In genomic region chr9:14233702-14234373, GRCm38 (mm10) we compare ENCODE assay signal across 10 mouse cellular contexts. TPM values are rescaled to one million over a fixed set of nuclear protein-coding genes. Genes with fewer than 3 reads are reported as not detected.
DNase-seq lines count a peak whose midpoint lies in the region; ATAC-seq and TF ChIP-seq lines count a peak whose summit lies in the region.
"Had no signal": no experiment of that assay in that cellular context is flagged by ENCODE, and none has a peak within 500 bp of the region (broad histone marks: within the 10 kb centered on the region; RNA-seq: fewer than 3 reads in every experiment).

No protein-coding gene starts in this region.

- no peak overlapping the region for H3K4me2 ChIP-seq in forebrain, postnatal 0 days (ENCODE audit: low read depth)
- H3K4me2 ChIP-seq in intestine, embryonic 14.5 days (ENCODE audit: low read length): no peak overlapping the region
- H3K4me2 ChIP-seq in limb, embryonic 12.5 days: no peak overlapping the region

- H3K4me3 ChIP-seq in forebrain, embryonic 10.5 days: no peak overlapping the region
- no peak overlapping the region for H3K4me3 ChIP-seq in forebrain, postnatal 0 days (ENCODE audit: low read depth, low read length)
- H3K4me3 ChIP-seq in intestine, embryonic 14.5 days (ENCODE audit: low read depth, low read length): no peak overlapping the region
- H3K4me3 ChIP-seq in limb, embryonic 12.5 days (replicated peaks): no peak overlapping the region
- H3K4me3 ChIP-seq: hindbrain, embryonic 10.5 days had no signal

- no peak for TF ChIP-seq CTCF in forebrain, postnatal 0 days (IDR thresholded peaks at IDR 0.05; ENCODE audit: low read depth)

- no peak overlapping the region for H3K9ac ChIP-seq in forebrain, postnatal 0 days
- H3K9ac ChIP-seq in intestine, embryonic 14.5 days (ENCODE audit: low read length): no peak overlapping the region
- no peak overlapping the region for H3K9ac ChIP-seq in limb, embryonic 12.5 days (replicated peaks)

- peak overlapping the region; percentile 60 for H3K27ac ChIP-seq in forebrain, embryonic 10.5 days
- no peak overlapping the region for H3K27ac ChIP-seq in forebrain, postnatal 0 days (ENCODE audit: low read depth, low read length)
- peak overlapping the region; percentile 62 for H3K27ac ChIP-seq in intestine, embryonic 14.5 days (ENCODE audit: low read depth)
- 0 out of 2 replicates have a peak overlapping the region, but pooled peaks have one; percentile 2 for H3K27ac ChIP-seq in limb, embryonic 12.5 days
- H3K27ac ChIP-seq: hindbrain, embryonic 10.5 days had no signal

- DNase-seq in forebrain, embryonic 10.5 days (ENCODE audit: extremely low spot score, low spot score): no peak
- no peak for DNase-seq in forebrain, postnatal 0 days
- peak; percentile 68 for DNase-seq in intestine, embryonic 14.5 days (ENCODE audit: low spot score)
- DNase-seq in mesoderm, embryonic 11.5 days (ENCODE audit: low read depth, low spot score): peak; percentile 61
- DNase-seq in layer of hippocampus, postnatal 10 days (ENCODE audit: low spot score in 2 of 2): no peak
- no peak for DNase-seq in natural killer cell, adult 2 months (ENCODE audit: low spot score in 2 of 2)
- DNase-seq in thymus, postnatal 4 days: no peak
- DNase-seq: cerebellum, adult 2 months had no signal

- no peak for ATAC-seq in forebrain, postnatal 0 days
- peak; percentile 92 for ATAC-seq in intestine, embryonic 14.5 days (replicated peaks; ENCODE audit: low FRiP score, low TSS enrichment, low read depth)
- ATAC-seq in limb, embryonic 12.5 days (ENCODE audit: insufficient number of reproducible peaks, insufficient read depth, low FRiP score, low TSS enrichment, low read depth): peak; percentile 71

- peaks cover 10% of the 10 kb centered on the region for H3K4me1 ChIP-seq in forebrain, embryonic 10.5 days
- no peaks in the 10 kb centered on the region for H3K4me1 ChIP-seq in forebrain, postnatal 0 days (ENCODE audit: insufficient read depth)
- H3K4me1 ChIP-seq in intestine, embryonic 14.5 days (replicated peaks; ENCODE audit: control insufficient read depth, insufficient read depth, low read length): peaks cover 12% of the 10 kb centered on the region
- peaks cover 9% of the 10 kb centered on the region for H3K4me1 ChIP-seq in limb, embryonic 12.5 days (replicated peaks)

- no peaks in the 10 kb centered on the region for H3K9me3 ChIP-seq in forebrain, embryonic 10.5 days
- H3K9me3 ChIP-seq in forebrain, postnatal 0 days (ENCODE audit: low read length): no peaks in the 10 kb centered on the region
- H3K9me3 ChIP-seq in intestine, embryonic 14.5 days (ENCODE audit: control insufficient read depth, low read length): no peaks in the 10 kb centered on the region
- H3K9me3 ChIP-seq in limb, embryonic 12.5 days: no peaks in the 10 kb centered on the region
- H3K9me3 ChIP-seq: hindbrain, embryonic 10.5 days had no signal

- 42% methylated on average over 7 of the region's 7 CpGs for WGBS in forebrain, embryonic 10.5 days
- 50% methylated on average over 7 of the region's 7 CpGs for WGBS in forebrain, postnatal 0 days
- 29% methylated on average over 7 of the region's 7 CpGs for WGBS in intestine, embryonic 14.5 days
- WGBS in limb, embryonic 12.5 days: 37% methylated on average over 7 of the region's 7 CpGs

- H3K36me3 ChIP-seq in forebrain, embryonic 10.5 days (replicated peaks): no peaks in the 10 kb centered on the region
- no peaks in the 10 kb centered on the region for H3K36me3 ChIP-seq in forebrain, postnatal 0 days (ENCODE audit: insufficient read depth)
- no peaks in the 10 kb centered on the region for H3K36me3 ChIP-seq in intestine, embryonic 14.5 days (ENCODE audit: control insufficient read depth, insufficient read depth, low read length)
- H3K36me3 ChIP-seq in limb, embryonic 12.5 days: no peaks in the 10 kb centered on the region
- H3K36me3 ChIP-seq: hindbrain, embryonic 10.5 days had no signal

- H3K27me3 ChIP-seq in forebrain, embryonic 10.5 days (ENCODE audit: poor library complexity, severe bottlenecking): no peaks in the 10 kb centered on the region
- H3K27me3 ChIP-seq in forebrain, postnatal 0 days (ENCODE audit: insufficient read depth, low read length): no peaks in the 10 kb centered on the region
- H3K27me3 ChIP-seq in intestine, embryonic 14.5 days (replicated peaks; ENCODE audit: control insufficient read depth, insufficient read depth, low read length): no peaks in the 10 kb centered on the region
- no peaks in the 10 kb centered on the region for H3K27me3 ChIP-seq in limb, embryonic 12.5 days

RNA-seq across cellular contexts. Expression of gene Sesn3, which starts 41.0 kb away (rescaled TPM):
- polyA plus RNA-seq in forebrain, embryonic 10.5 days (2016; fragmentation: Nextera tagmentation; extraction: Ambion mirVana): 14.7 and 16.8 TPM in 2 replicates
- total RNA-seq in forebrain, postnatal 0 days (2014; rRNA removed): 29.8 and 40.5 TPM in 2 replicates
- polyA plus RNA-seq in forebrain, postnatal 0 days (2015; fragmentation: Nextera tagmentation; extraction: Ambion mirVana): 9.3 and 16.3 TPM in 2 replicates
- 29.9 and 30.5 TPM in 2 replicates for polyA plus RNA-seq in intestine, embryonic 14.5 days (2014; fragmentation: Nextera tagmentation; extraction: Ambion mirVana)
- polyA plus RNA-seq in limb, embryonic 12.5 days (2016; fragmentation: Nextera tagmentation; extraction: Ambion mirVana): 23.5 and 28.2 TPM in 2 replicates
- 10 to 100 TPM; 58.2 to 61.1 TPM for total RNA-seq in layer of hippocampus, postnatal 10 days (2021)

Comparison
In these comparisons a context has a peak if more than half of its experiments do, and no peak if none do; other contexts are left out.
1. DNase-seq: peak in intestine, embryonic 14.5 days (single experiment) and mesoderm, embryonic 11.5 days (single experiment); none in forebrain, embryonic 10.5 days (single experiment), forebrain, postnatal 0 days (single experiment), layer of hippocampus, postnatal 10 days (0 of 2), natural killer cell, adult 2 months (0 of 2) and thymus, postnatal 4 days (single experiment).